Mouse (Mus musculus) lung, postnatal 0 days (tissue): ENCODE measurements at regions not wholly inside any gene's neighbourhood (a gene's known extent, or its start where the extent isn't known, plus 50 kb on each side); places are given as distances from the start of the nearest gene placed in this dataset.

Experiments used
- CTCF ChIP-seq: IDR thresholded peaks from 2 replicates; pipeline ENCODE4 v1.5.1; 2016; ENCODE audit warnings: antibody characterized with exemption, mild to moderate bottlenecking
- EP300 ChIP-seq: IDR thresholded peaks from 2 replicates; pipeline ENCODE4 v1.6.1; 2016; ENCODE audit warnings: antibody characterized with exemption, mild to moderate bottlenecking, control low read depth

- TF ChIP-seq EP300 (no peak), CTCF (no peak)
These were observed 155.9 kb downstream of the Kif26a start for GRCm38 (mm10) chr12:112301929-112302328.
